Mouse (Mus musculus) hematopoietic stem cell, adult 5-6 weeks (primary cell): ENCODE measurements around the gene Slc30a9. TPM values are rescaled to one million over a fixed set of nuclear protein-coding genes. Genes with fewer than 3 reads are reported as not detected.

Experiments
- ATAC-seq, 2 experiments: fragments of 125-278 bp in 1 of 2; replicated peaks in 1 of 2; 2 replicates each; pipeline ENCODE4 v1.8.0; 2016 to 2017; ENCODE audit warnings: inconsistent platforms in 2 of 2, mild to moderate bottlenecking in 2 of 2, moderate number of reproducible peaks in 2 of 2, low read depth in 1 of 2, moderate TSS enrichment in 1 of 2; ENCODE audit not compliant: low FRiP score in 2 of 2, poor library complexity in 2 of 2, severe bottlenecking in 2 of 2, insufficient read depth in 1 of 2, low TSS enrichment in 1 of 2
- total RNA-seq: library from RNA; stranded (forward); fragments of 172-1452, 232-1000 nt; gene quantifications from 2 replicates; pipeline ENCODE4 v1.2.3, GENCODE M21; 2017

Slc30a9 gene
- total RNA-seq: 39.3 and 46.8 TPM in 2 replicates

DNA sequence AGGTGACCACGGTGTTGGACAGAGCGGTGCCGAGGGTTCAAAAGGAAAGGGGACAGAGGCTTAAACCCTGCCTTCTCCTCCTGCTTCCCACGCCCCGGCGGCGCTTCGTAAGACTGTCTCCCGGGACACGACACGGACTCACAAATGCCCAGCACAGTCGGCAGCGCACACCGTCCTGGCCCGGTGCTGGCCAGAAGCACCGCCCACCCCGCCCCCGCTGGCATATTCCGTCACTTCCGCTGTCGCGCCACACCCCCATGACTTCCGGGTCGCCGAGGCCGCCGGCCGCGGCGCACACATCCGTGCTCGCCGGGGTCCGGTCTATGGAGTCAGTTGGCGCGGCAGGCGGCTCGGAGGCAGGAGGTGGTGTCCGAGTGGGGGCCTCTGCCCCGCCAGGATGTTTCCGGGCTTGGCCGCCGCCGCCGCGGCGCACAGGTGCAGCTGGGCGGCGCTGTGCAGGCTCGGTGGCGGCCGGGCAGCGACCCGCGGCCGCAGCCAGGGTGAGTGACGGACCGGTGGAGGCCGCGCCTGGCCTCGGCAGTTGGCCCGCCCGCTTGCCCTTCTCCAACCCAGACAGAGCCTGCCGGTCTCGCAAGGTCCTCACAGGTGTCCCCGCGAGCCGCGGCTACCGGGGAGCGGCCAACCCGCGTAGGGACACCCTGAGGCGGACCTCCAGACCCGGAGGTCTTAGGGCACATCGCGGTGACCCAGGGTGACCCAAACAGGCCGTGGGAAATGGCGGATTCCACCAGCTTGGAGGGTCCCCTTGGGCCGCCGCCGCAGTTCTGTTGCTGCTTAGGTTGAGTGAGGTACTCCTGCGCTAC lies at the start of gene Slc30a9:
Slc30a9 (plus strand) TSS at position 258 of the 824 bp plus-strand sequence.
- ATAC-seq: peak; percentile 91 to 96

GRCm38 (mm10) chr5:67258473-67258872 lies 48.3 kb upstream of the Slc30a9 start:
- no peak for ATAC-seq

- no peak; a peak in 1 of 4 replicates for ATAC-seq
These were observed 46.6 kb upstream of the Slc30a9 start for GRCm38 (mm10) chr5:67260159-67260530.

DNA sequence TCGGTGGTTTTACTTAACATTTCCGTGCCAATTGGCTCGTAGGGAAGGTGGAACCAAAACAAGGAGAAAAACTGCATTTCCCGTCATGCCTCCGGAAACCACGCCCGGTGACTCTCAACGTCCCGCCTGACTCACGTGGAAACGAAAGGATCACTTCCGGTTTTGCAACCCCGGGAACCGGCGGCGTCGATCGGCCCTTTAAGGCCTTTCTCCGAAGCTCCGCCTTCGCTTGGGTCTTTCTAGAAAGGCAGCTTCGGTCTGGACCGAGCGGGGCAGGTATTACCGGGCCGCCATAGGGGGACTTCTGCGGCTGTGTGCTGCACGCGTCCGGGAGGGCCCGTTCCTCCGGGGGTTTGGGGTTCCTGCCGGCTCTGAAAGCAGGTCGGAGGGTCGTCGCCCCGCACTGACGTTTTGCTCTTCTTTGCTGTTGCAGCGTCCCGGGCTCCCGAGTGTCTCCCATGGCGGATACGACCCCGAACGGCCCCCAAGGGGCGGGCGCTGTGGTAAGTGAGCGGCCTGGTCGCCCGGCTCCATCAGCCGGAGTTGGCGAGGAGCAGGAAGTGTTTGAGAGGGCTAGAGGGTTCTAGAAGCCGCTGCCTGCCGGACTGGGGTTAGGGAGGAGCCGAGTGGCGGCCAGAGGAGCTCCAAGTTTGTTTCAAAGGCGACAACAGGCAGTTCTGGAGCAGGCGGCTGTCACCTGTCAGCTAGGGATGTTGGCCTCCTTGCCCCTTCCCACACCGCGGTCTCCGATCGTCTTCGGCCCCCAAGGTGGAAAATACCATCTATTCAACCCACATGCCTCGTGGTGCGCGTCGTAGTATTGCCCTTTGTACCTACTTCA lies 46.0 kb upstream of the Slc30a9 start, which contains the start of gene Tmem33:
Tmem33 (plus strand) TSS at position 35 of the 841 bp plus-strand sequence.
- peak; percentile 87 to 93 for ATAC-seq

DNA sequence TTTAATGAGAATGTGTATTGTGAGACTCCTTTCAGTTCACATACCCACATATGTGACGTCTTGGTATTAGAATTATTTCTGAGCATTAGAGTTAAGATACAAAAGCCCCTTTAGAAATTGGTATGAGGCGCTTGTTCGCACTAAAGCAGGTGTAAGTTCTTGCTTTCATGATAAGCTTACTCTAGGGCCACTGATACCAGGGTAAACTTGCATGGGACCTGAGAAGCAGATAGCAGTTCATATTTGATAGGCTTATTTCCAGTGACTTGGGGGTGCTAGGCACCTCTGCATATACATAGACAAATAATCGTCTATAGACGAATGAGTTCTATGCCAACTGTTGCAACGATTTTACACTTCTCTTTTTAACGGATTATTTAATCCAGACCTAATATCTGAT lies 43.8 kb upstream of the Slc30a9 start:
- no peak for ATAC-seq

- ATAC-seq: no peak
These were observed 40.6 kb upstream of the Slc30a9 start for GRCm38 (mm10) chr5:67266106-67266505.

DNA sequence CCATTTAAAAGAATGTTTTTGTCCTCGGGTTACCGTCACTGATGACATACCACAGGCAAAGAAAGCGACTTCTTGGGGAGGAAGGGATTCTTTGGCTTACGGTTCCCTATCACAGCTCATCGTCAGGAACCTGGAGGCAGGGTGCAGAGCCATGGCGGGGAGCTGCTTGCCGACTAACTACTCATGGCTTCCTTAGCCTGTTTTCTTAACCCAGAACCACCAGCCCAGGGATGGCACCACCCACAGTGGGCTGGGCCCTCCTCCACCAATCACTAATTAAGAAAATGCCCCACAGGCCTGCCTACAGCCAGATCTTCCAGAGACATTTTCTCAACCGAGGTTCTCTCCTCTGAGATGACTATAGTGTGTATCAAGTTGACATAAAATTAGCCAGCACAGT lies 37.4 kb upstream of the Slc30a9 start:
- no peak for ATAC-seq

- ATAC-seq: no peak
These were observed 27.3 kb upstream of the Slc30a9 start for GRCm38 (mm10) chr5:67279407-67279806.

GRCm38 (mm10) chr5:67279840-67280239 lies 26.9 kb upstream of the Slc30a9 start:
- no peak for ATAC-seq

GRCm38 (mm10) chr5:67280400-67280799 lies 26.4 kb upstream of the Slc30a9 start:
- ATAC-seq: no peak; a peak in 1 of 4 replicates

DNA sequence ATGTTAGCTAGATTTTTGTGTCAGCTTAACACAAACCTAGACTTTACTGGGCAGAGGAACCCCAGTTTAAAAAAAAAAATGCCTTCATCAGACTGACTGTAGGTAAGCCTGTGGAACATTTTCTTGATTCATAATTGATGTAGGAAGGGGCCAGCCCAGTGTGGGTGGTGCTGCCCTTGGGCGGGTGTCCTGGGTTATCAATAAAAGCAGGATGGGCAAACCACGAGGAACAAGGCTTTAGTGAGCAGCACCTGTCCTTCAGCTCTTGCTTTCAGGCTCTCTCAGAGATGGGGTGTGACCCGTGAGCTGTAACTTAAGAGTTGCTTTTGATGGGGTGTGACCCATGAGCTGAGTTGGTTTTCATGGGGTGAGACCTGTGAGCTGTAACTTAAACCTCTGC lies 11.7 kb upstream of the Slc30a9 start:
- ATAC-seq: no peak

- no peak for ATAC-seq
These were observed 11.1 kb upstream of the Slc30a9 start for GRCm38 (mm10) chr5:67295682-67296081.

- no peak for ATAC-seq
These were observed 10.6 kb upstream of the Slc30a9 start for GRCm38 (mm10) chr5:67296171-67296570.

- no peak for ATAC-seq
These were observed 9.5 kb upstream of the Slc30a9 start for GRCm38 (mm10) chr5:67297026-67297813.

DNA sequence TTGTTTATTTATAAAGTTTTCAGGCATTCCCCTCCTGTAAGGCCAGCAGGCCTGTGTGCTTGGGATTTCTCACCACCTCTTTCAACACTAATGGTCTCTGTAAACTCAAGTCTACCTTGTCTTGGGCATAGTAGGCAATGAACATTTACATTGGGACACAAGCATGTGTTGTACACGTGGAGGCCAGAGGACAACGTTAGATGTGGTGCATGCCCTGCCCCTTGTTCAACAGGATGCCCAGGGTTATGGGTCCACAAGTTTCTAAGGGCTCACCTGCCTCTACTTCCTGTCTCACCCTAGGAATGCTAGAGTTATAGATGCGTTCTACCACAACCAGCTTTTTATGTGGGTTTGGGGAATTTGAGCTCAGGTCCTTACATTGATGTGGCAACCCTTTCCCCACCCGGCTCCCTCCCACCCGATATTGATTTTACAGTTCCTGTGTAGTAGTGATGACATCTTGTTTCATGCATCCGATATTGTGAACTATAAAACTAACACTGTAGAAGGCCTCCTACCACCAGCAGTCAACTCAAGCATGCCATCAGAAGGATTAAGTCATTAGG lies 6.8 kb upstream of the Slc30a9 start:
- no peak for ATAC-seq

DNA sequence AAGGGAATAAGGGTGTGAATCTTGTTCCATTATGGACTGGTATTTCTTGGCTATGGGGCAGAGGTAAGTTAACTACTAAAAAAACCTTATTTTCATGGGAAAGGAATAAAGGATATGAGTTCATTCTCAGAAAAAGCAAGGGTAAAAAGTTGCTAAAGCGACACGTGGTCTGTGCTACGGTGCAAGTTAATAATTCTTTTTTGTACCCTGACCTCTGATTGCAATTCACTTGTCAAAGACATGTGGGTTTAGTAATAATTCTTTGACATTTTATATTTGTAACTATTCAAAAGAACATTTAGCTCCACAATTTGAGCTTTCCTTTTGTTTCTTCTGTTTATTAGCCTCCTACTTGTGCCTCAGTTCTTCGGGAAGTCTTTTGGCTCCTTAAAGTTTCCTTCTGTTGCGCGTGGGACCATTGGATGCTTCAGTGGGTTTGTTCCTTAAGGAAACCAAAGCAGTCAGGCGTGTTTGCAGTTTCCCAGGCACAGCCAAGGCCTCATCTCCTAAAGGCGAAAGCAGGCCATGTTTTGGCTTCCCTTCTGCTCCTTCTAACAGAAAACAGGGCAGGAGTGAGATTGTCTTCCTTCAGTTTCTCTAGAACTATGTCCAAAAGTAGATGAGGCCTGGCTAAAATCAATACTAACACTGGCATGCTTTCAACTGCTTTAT lies 5.7 kb upstream of the Slc30a9 start:
- no peak for ATAC-seq
